Mouse (Mus musculus): ENCODE data around the gene Asphd1.

- TF ChIP-seq CTCF (conservative IDR thresholded peaks at IDR 0.05; ENCODE audit: insufficient read depth, insufficient read length, low read depth, low read length) (no peak), POLR2A (IDR thresholded peaks at IDR 0.05; ENCODE audit: low read depth, low read length) (no peak)
Observed at GRCm38 (mm10) chr7:126983113-126983512, 33.7 kb upstream of the Asphd1 start.
